Mouse (Mus musculus) inflammation-experienced regulatory T-cells (primary cell): ENCODE results near the gene Isg20l2. TPM values are rescaled to one million over a fixed set of nuclear protein-coding genes. Genes with fewer than 3 reads are reported as not detected.

Experiments used
- polyA plus RNA-seq, 2 experiments: library from polyadenylated mRNA; unstranded; fragments of 100-300 nt; shearing (Covaris generic); gene quantifications; one replicate each; pipeline ENCODE4 v1.2.1; 2017

Isg20l2 gene
- polyA plus RNA-seq, result 10 to 100 TPM; 32.3 to 33.0 TPM

DNA sequence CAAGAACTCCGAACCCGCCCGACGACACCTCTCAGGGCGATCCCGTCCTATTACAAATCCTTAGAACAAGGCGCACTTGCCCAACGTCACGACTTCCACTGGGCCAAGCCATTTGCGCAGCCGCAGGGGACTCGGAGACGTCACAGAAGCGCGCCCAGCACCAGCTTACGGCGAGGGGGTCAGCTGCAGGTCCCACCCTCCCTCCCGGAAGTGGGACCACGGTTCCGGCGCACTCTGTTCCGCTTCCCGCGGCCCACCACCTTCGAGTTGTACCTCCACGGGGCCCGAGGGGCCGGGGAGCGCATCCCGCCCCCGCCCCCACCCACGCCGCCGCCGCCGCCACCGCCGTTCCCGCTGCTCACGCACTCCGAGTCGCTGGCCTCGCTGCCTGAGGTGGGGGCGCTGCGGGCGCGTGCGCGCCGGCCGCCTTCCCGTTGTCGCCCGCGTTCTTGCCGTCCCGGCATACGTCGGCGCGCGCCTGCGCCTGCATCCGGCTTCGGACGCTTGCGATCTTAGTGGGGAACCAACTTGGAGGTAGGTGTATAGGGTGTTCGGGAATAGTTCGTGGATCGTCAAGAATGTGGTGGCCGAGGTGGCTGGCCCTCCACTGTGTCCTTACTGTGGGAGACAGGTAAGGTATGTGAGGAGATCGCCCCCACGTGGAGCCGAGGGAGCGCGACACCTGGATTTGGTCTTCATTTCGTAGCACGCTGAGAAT, at the start of gene Isg20l2, which contains the start of gene Rrnad1:
TSS of gene Isg20l2 (plus strand) at position 237 of the 718 bp plus-strand sequence.
TSS of gene Rrnad1 (minus strand) at position 640 of the 718 bp plus-strand sequence.

DNA sequence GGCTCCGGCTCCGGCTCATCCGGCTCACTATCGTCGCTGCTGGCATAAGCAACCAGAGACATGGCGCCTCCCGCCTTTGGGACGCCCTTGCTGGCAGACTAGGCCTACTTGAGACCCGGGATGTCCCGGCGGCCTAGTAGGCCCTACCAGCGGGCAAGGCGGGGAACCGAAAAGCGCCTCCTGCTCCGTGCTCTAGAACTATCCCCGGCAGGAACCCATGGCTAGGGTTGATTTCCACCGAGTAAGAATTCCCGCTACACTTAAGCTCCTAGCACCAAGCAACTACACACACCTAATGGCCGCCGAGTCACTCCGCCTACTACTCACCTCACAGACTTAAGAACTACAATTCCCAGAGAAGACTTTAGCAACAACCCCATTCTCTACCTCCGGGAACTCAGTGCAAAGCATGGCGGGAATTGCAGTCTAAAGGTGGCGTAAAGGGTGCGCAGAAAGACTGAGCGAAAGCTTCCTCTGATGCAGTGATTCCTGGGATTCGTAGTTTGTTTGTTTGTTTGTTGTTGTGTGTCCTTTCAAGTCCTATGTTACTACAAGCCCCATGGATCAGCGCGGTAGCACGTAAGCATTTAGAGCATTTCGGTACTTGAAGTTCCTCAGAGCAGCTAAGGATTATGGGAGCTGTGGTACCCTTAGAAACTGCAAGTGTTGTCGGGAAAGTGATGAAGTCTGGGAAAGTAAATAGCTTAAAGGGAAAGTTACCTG, 44.7 kb upstream of the Isg20l2 start, which contains the start of gene Prcc:
TSS of gene Prcc (minus strand) at position 328 of the 723 bp plus-strand sequence.

DNA sequence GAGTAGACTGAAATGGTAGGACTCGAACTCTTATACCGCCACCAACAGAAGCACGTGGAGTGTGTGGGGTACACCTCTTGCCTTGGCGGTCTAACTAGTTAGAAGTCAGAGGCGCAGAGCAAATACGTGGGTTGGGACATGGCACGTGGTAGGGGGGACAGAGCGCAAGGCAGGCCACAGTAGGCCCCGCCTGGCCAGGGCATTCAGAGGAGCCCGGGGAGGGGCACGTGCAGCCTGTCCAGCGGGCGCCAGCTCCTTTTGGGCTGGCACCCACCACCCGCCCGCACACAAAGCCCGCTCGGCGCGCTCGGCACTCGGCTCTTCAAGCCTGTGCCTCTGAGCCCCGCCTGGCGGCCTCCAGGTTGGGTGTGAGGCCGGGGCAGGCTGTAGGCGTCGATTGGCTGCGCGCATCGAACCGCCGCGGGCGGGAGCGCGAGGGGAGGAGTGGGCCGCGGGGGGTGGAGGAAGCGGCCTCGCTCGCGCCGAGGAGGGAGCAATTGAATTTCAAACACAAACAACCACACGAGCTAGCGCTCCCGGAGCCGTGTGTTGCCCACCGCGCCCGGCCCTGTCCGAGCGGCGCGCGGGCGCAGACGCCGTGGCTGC, 24.1 kb upstream of the Isg20l2 start, which contains the start of gene Hdgf:
TSS of gene Hdgf (plus strand) at position 442 of the 606 bp plus-strand sequence.

DNA sequence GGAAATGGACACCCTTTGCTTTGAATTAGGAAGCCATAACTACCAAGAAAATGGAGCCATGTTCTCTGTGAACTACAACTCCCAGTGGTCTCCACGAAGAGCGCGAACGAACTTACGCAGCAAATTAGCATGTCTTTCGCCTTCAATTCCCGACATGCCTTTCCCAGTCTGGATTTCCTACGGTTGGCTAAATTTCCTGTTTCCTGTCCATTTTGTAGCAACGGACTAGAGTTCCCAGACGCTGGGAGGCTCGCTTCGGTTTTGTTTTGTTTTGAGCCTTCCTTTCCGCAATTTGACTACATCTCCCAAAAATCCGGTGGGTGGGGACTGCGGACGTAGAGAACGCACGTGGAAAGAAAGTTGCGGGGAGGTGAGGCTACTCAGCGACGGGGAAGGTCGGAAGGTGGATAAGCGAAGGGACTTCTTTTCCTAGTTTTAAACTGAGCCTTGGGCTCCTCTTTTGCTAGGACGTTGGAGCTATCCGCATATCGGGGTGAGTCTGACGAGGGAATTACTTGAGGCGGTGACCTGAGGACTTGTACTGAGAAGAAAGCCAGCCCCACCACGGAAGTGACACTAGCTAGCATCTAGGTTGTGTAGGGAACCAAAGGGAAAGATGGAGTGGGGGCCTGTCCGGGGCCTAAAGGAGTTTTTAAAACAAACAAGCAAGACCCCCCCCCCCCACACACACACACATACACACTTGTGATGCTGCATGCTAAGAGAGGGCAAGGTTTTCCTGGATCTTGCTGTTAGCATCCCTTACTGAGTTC, 10.6 kb upstream of the Isg20l2 start, which contains the start of gene Mrpl24:
TSS of gene Mrpl24 (plus strand) at position 171 of the 773 bp plus-strand sequence.

DNA sequence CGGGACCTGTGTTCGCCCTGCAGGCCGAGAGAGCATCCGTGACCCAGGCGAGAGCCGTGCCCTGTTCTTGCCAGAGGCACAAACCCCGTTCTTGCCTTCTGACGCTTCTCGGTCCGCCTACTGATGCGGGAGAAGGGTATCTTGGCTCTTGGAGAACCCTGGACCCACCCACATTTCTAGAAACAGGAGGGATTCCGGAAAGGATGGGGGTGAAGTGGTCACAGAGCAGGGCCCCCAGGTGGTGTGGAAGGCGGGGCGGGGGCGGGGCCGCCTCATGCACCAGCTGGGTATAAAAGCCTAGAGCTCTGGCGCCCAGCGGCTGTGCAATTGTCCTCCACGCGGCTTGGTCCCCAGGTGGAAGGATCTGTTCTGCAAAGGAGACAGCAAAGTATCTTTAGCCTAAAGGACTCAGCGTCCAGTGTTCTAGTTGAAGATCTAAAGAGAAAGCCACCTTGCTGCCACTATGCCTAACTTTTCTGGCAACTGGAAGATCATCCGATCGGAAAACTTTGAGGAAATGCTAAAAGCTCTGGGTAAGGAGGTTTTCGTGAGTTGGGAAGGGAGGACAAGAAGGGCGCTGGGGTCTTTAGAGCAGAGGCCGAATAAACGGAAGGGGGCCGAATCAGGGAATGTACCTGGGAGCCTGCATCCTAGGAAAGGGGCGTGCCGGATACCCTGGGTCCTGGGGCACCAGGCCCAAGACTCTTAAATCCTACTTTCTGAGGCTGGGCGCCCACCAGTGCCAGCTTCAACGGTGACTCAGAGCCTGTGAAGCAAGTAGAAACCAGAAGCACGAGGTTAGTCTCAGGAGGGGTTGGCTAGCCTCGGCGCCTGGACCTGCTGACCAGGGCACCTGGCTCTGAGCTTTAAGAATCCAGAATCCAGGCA, 18.5 kb downstream of the Isg20l2 start, which contains the start of gene Crabp2:
TSS of gene Crabp2 (plus strand) at position 289 of the 888 bp plus-strand sequence.

DNA sequence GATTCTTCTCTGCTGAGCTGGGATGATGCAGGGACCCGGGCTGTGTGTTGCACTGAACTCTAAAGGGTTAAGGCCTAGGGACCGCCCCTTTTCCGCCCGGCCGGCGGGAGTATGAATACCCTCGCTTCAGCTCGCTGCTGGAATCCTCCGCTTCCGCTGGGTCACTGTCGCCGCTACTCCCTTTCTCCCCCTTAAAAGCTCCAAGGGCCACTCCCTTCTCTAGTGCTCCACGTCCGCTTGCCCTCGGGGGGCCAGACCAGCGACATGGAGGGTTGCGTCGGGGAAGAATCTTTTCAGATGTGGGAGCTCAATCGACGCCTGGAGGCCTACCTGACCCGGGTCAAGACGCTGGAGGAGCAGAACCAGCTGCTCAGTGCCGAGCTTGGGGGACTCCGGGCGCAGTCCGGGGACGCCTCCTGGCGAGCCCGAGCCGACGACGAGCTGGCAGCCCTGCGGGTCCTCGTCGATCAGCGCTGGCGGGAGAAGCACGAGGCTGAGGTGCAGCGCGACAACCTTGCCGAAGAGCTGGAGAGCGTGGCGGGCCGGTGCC, 40.9 kb downstream of the Isg20l2 start, which contains the start of gene Nes:
TSS of gene Nes (plus strand) at position 140 of the 550 bp plus-strand sequence.

Other genes with a start within 250 kb of the Isg20l2 start
- gene Lrrc71, start 181.7 kb upstream of the Isg20l2 start, polyA plus RNA-seq, result under 1 TPM; 0.13 to 0.51 TPM
- gene Ntrk1, start 135.2 kb upstream of the Isg20l2 start, polyA plus RNA-seq, result 1 to 10 TPM in 1 of 2 experiments, under 1 TPM in 1; 0.24 to 2.0 TPM
- 1 to 10 TPM in 1 of 2 experiments, under 1 TPM in 1; 0.06 to 1.3 TPM for gene Insrr, start 133.4 kb upstream of the Isg20l2 start, polyA plus RNA-seq
- 100 to 1,000 TPM in 1 of 2 experiments, 10 to 100 TPM in 1; 51.9 to 127 TPM for gene Pear1, start 106.0 kb upstream of the Isg20l2 start, polyA plus RNA-seq
- gene Sh2d2a, start 83.6 kb upstream of the Isg20l2 start, polyA plus RNA-seq, result 100 to 1,000 TPM; 207 to 242 TPM
- gene Prcc, start 44.7 kb upstream of the Isg20l2 start, polyA plus RNA-seq, result 10 to 100 TPM; 13.9 to 19.8 TPM
- 100 to 1,000 TPM; 130 to 152 TPM for gene Hdgf, start 24.0 kb upstream of the Isg20l2 start, polyA plus RNA-seq
- gene Mrpl24, start 10.8 kb upstream of the Isg20l2 start, polyA plus RNA-seq, result 100 to 1,000 TPM; 129 to 143 TPM
- gene Rrnad1, start 403 bp downstream of the Isg20l2 start, polyA plus RNA-seq, result 10 to 100 TPM; 27.7 to 30.8 TPM
- 1 to 10 TPM in 1 of 2 experiments, not detected in 1; 1.1 TPM for gene Crabp2, start 18.4 kb downstream of the Isg20l2 start, polyA plus RNA-seq
- 1 to 10 TPM in 1 of 2 experiments, under 1 TPM in 1; 0.58 to 4.1 TPM for gene Nes, start 40.8 kb downstream of the Isg20l2 start, polyA plus RNA-seq
- not detected for gene Bcan, start 69.9 kb downstream of the Isg20l2 start, polyA plus RNA-seq
- gene Hapln2, start 97.3 kb downstream of the Isg20l2 start, polyA plus RNA-seq, result under 1 TPM in 1 of 2 experiments, not detected in 1; 0.12 TPM
- 10 to 100 TPM; 27.3 to 49.8 TPM for gene Gpatch4, start 112.8 kb downstream of the Isg20l2 start, polyA plus RNA-seq
- gene Naxe, start 128.2 kb downstream of the Isg20l2 start, polyA plus RNA-seq, result 10 to 100 TPM; 80.8 to 88.9 TPM
- gene Ttc24, start 148.0 kb downstream of the Isg20l2 start, polyA plus RNA-seq, result 1 to 10 TPM in 1 of 2 experiments, not detected in 1; 1.5 TPM
- 1 to 10 TPM in 1 of 2 experiments, under 1 TPM in 1; 0.69 to 3.5 TPM for gene Iqgap3, start 151.7 kb downstream of the Isg20l2 start, polyA plus RNA-seq
- gene Mef2d, start 212.1 kb downstream of the Isg20l2 start, polyA plus RNA-seq, result 10 to 100 TPM; 95.1 to 98.4 TPM